Mouse (Mus musculus) thymus, adult 2 months (tissue): Measurements from ENCODE around the gene Mapkap1. TPM values are rescaled to one million over a fixed set of nuclear protein-coding genes. Genes with fewer than 3 reads are reported as not detected.

Experiments
- DNase-seq: peaks from one replicate; pipeline ENCODE4 v3.0.0; 2021
- H3K27ac ChIP-seq: fragments of 200-500 bp; 2 replicates; pipeline ENCODE4 v1.5.1; 2012; ENCODE audit warnings: low read length, control low read depth; ENCODE audit not compliant: control insufficient read depth, insufficient read depth
- H3K27me3 ChIP-seq: fragments of 200-500 bp; 2 replicates; pipeline ENCODE4 v1.6.1; 2012; ENCODE audit warnings: mild to moderate bottlenecking, low read length, moderate library complexity, mixed read lengths; ENCODE audit not compliant: control insufficient read depth, insufficient read depth
- H3K36me3 ChIP-seq: fragments of 200-500 bp; 2 replicates; pipeline ENCODE4 v1.6.1; 2012; ENCODE audit warnings: mild to moderate bottlenecking, low read length, moderate library complexity; ENCODE audit not compliant: control insufficient read depth, insufficient read depth
- H3K4me1 ChIP-seq: fragments of 200-500 bp; replicated peaks from 2 replicates; pipeline ENCODE4 v1.6.1; 2012; ENCODE audit warnings: low read length; ENCODE audit not compliant: control insufficient read depth, insufficient read depth
- H3K4me3 ChIP-seq: fragments of 200-500 bp; 2 replicates; pipeline ENCODE4 v1.5.1; 2012; ENCODE audit warnings: mild to moderate bottlenecking, low read length, control low read depth, moderate library complexity; ENCODE audit not compliant: control insufficient read depth, insufficient read depth
- CTCF ChIP-seq: fragments of 200-500 bp; IDR thresholded peaks from 2 replicates; pipeline ENCODE4 v1.5.1; 2012; ENCODE audit warnings: mild to moderate bottlenecking, control low read depth, low read length, moderate library complexity, borderline replicate concordance; ENCODE audit not compliant: control insufficient read depth, poor library complexity, insufficient read depth; ENCODE audit errors: extremely low read depth
- POLR2A ChIP-seq: fragments of 200-500 bp; IDR thresholded peaks from 2 replicates; pipeline ENCODE4 v1.6.1; 2012; ENCODE audit warnings: mild to moderate bottlenecking, low read length, control low read depth, moderate library complexity; ENCODE audit not compliant: control insufficient read depth, poor library complexity, insufficient read depth; ENCODE audit errors: extremely low read depth
- WGBS: fragments of 180-500 bp; shearing (Covaris S2); methylation state at CpG from one replicate; pipeline ENCODE4 v1.1.7; 2018; 5-methylcytosine and 5-hydroxymethylcytosine counted together
- polyA plus RNA-seq: library from polyadenylated mRNA; depleted of rRNA; stranded (reverse); fragments of >200 nt; gene quantifications from 2 replicates; pipeline ENCODE4 v1.2.3, GENCODE M21; 2012

Mapkap1 gene
- polyA plus RNA-seq, 1 experiment, result 42.6 TPM

DNA sequence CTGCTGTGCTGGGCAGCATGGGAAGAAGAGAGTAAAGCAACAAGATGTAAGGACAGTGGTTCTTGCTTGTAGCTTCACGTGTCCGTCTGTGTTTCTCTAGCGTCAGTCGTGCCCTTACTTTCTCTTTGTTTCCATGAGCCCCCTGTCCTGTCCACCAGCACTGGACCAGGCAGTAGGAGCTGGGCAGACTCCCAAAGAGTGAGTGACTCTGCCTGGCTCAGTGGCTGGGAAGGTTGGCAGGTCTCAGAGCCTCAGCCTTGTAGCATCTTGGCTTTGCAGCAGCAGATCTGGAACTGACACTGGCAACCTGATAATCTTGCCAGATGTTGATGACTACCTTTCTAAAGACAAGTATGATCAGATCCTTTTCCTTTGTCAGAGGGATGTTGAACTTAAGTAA is 140.9 kb downstream of the Mapkap1 start:
- Histone ChIP-seq H3K36me3 (no peaks in the 10 kb centered on the region), H3K4me3 (no peak overlapping the region), H3K4me1 (no peaks in the 10 kb centered on the region), H3K27me3 (no peaks in the 10 kb centered on the region), H3K27ac (no peak overlapping the region)
- DNase-seq, result no peak
- TF ChIP-seq POLR2A, result no peak
- TF ChIP-seq CTCF, result no peak
- WGBS, result 98% methylated on average over 4 of the region's 4 CpGs

DNA sequence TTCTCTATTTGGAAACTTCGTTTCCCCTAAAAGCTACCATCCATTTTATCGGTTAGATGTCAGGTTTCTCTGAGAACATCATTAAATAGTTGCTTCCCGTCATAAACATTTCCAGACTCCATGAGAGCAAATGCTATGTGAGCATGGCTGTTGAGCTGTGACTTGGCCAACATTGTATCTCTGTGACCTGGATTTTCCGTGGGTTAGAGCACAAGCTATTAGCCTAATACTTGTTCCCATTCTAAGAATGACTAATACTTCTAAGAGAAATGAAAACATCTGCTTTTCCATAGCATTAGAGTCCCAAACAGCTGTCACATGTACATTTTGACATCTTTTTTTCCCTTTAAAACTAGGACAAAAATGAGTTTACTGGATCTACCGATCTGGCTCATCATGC is 142.4 kb downstream of the Mapkap1 start:
- Histone ChIP-seq H3K36me3 (no peaks in the 10 kb centered on the region), H3K27ac (no peak overlapping the region), H3K27me3 (no peaks in the 10 kb centered on the region), H3K4me1 (no peaks in the 10 kb centered on the region), H3K4me3 (no peak overlapping the region)
- DNase-seq, result no peak
- 97% methylated on average over 5 of the region's 5 CpGs for WGBS
- TF ChIP-seq POLR2A, result no peak
- TF ChIP-seq CTCF, result no peak

DNA sequence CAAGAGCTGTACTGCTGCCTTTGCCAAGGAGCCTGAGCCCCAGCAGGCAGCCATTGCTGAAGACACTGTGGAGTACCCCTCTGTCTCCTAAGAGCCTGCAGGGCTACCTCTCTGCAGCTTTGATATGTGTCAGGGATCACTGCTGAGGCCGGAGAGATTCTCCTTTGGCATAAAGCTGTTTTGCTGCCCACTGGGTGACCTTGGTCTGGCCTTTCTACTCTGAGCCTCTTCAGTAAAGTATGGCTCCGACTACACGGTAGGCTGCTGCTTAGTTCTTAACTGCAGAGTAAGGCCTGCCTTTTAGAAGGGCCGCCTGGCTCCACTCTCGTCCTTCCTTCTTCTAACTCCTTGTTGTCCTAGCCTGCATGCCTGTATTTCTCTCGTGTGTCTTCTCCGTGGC is 142.9 kb downstream of the Mapkap1 start:
- no peak overlapping the region for H3K27ac ChIP-seq
- no peaks in the 10 kb centered on the region for H3K4me1 ChIP-seq
- TF ChIP-seq CTCF, result no peak
- no peaks in the 10 kb centered on the region for H3K27me3 ChIP-seq
- 96% methylated on average over 7 of the region's 7 CpGs for WGBS
- DNase-seq, result no peak
- no peak overlapping the region for H3K4me3 ChIP-seq
- H3K36me3 ChIP-seq, result no peaks in the 10 kb centered on the region

DNA sequence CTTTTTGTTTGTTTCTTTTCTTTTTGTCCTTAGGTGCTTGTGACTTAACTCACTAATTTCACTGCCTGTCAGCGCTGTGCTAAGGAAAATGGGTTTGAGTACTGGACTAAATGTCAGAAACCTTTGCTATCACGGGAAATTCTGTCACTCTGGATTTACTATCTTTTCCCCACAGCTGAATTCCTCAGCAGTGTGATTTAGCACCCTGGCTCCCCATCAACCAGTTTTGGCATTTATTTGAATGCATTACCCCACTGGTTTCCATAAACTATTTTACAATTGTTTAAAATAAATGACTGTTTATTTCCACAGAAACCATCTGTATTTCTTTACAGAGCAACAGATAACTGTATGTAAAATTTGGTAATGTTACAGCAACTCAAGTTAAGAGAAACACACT is 146.2 kb downstream of the Mapkap1 start:
- 97% methylated on average over 2 of the region's 2 CpGs for WGBS
- DNase-seq, result no peak
- Histone ChIP-seq H3K27me3 (no peaks in the 10 kb centered on the region), H3K4me3 (no peak overlapping the region), H3K27ac (no peak overlapping the region), H3K36me3 (no peaks in the 10 kb centered on the region), H3K4me1 (no peaks in the 10 kb centered on the region)
- no peak for TF ChIP-seq POLR2A
- TF ChIP-seq CTCF, result no peak

DNA sequence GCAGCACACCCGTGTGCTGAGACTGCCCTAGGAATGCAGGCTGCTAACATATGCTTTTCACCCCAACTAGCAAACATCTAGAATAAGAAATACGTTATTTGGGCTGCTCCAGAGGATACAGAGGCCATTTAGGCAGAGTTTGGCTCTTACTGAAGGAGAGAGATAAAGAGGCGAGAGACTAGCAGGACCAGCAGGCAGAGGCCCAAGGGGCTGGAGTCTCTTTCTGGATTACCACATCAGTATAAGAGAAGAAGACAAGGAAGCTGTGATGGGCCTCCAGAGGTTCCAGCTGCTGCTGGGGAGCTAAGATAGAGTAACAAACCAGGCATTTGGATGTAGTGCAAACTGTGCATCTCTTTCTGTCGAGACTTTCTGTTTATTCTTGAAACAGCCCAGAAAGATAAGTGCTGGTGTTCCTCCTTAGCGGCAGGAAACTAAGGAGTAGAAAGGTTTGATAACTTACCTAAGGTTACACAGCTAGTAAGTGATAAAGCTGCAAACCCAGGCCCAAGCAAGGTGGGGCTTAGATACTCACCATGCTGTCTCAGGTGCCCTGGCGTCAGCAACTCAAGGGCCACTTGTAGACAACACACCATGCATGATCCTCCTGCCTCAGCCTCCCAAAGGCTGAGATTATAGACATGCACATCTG is 147.1 kb downstream of the Mapkap1 start:
- 98% methylated on average over 6 of the region's 6 CpGs for WGBS
- Histone ChIP-seq H3K27ac (no peak overlapping the region), H3K4me1 (no peaks in the 10 kb centered on the region), H3K27me3 (no peaks in the 10 kb centered on the region), H3K4me3 (no peak overlapping the region), H3K36me3 (no peaks in the 10 kb centered on the region)
- TF ChIP-seq POLR2A (no peak), CTCF (no peak)
- DNase-seq, result no peak

DNA sequence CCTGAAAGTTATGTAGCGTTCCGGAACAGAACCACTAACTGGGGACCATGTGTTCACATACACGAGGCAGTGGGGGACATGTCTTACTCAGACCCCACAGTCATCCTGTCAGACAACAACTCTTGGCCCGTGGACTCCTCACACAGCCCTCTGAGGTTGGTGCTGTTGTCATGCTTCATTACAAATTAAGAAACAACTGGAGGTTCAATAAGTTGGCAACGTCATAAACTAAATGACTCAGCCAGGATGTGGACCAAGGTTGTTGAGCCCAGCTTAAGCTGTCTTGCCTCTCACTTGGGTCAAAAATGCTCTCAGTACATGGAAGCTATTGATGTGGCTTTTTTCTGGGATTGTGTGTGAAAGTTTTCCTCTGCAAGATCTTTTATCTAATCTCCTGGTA is 153.6 kb downstream of the Mapkap1 start:
- TF ChIP-seq POLR2A, result no peak
- TF ChIP-seq CTCF, result no peak

More for the DNA sequence above, 153.6 kb downstream of the Mapkap1 start:
- no peak overlapping the region for H3K4me3 ChIP-seq
- no peaks in the 10 kb centered on the region for H3K4me1 ChIP-seq
- DNase-seq, result no peak
- H3K27me3 ChIP-seq, result no peaks in the 10 kb centered on the region
- 84% methylated on average over 5 of the region's 5 CpGs for WGBS
- H3K27ac ChIP-seq, result no peak overlapping the region
- no peaks in the 10 kb centered on the region for H3K36me3 ChIP-seq
